16 mouse cellular contexts compared by ENCODE assay signal in the genomic region with DNA sequence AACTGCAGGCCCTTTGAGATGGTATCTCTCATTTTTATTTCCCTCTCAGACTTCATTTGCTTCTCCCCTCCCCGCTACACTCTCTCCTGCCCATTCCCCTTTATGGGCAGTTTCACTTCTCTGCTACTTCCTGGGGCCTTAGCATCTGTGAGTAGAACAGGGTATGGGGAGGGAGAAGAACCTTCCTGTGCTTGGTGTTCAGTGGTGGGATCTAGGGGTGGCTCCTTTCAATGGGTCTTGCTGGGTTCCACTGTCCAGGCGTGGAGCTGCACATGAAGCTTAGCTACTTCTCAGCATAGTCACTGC. TPM values are rescaled to one million over a fixed set of nuclear protein-coding genes. Genes with fewer than 3 reads are reported as not detected.
DNase-seq lines count a peak whose midpoint lies in the region; ATAC-seq and TF ChIP-seq lines count a peak whose summit lies in the region.
"Had no signal": no experiment of that assay in that cellular context is flagged by ENCODE, and none has a peak within 500 bp of the region (broad histone marks: within the 10 kb centered on the region; RNA-seq: fewer than 3 reads in every experiment).

No protein-coding gene starts in this region.

- H3K27ac ChIP-seq in kidney, embryonic 15.5 days, result 0 out of 2 replicates have a peak overlapping the region, but pooled peaks have one; percentile 18
- peak overlapping the region; percentile 41; the same call in 1 of the 2 replicates for H3K27ac ChIP-seq in intestine, postnatal 0 days (ENCODE audit: low read depth, low read length)
- H3K27ac ChIP-seq in stomach, embryonic 16.5 days (ENCODE audit: low read length), result peak overlapping the region; percentile 85
- H3K27ac ChIP-seq: embryonic facial prominence, embryonic 13.5 days; forebrain, embryonic 15.5 days; hindbrain, embryonic 12.5 days; liver, embryonic 15.5 days had no signal

- H3K4me2 ChIP-seq in kidney, embryonic 15.5 days, result no peak overlapping the region
- H3K4me2 ChIP-seq in intestine, postnatal 0 days (replicated peaks; ENCODE audit: low read depth), result no peak overlapping the region
- no peak overlapping the region for H3K4me2 ChIP-seq in stomach, embryonic 16.5 days (ENCODE audit: low read depth, low read length)
- H3K4me2 ChIP-seq: embryonic facial prominence, embryonic 13.5 days; forebrain, embryonic 15.5 days; hindbrain, embryonic 12.5 days; liver, embryonic 15.5 days had no signal

- no peak overlapping the region for H3K4me3 ChIP-seq in kidney, embryonic 15.5 days (replicated peaks)
- no peak overlapping the region for H3K4me3 ChIP-seq in intestine, postnatal 0 days (ENCODE audit: low read depth, low read length)
- no peak overlapping the region for H3K4me3 ChIP-seq in stomach, embryonic 16.5 days (replicated peaks; ENCODE audit: low read length)
- H3K4me3 ChIP-seq: embryonic facial prominence, embryonic 13.5 days; forebrain, embryonic 15.5 days; hindbrain, embryonic 12.5 days; liver, embryonic 15.5 days had no signal

- no peak for ATAC-seq in kidney, embryonic 15.5 days (replicated peaks; ENCODE audit: low FRiP score)
- ATAC-seq in intestine, postnatal 0 days, result no peak
- ATAC-seq in stomach, embryonic 16.5 days (ENCODE audit: insufficient read depth, low FRiP score), result no peak
- ATAC-seq: forebrain, embryonic 15.5 days had no signal

- no peaks in the 10 kb centered on the region for H3K9me3 ChIP-seq in kidney, embryonic 15.5 days (replicated peaks)
- H3K9me3 ChIP-seq in intestine, postnatal 0 days (ENCODE audit: control insufficient read depth), result no peaks in the 10 kb centered on the region
- H3K9me3 ChIP-seq in stomach, embryonic 16.5 days (replicated peaks; ENCODE audit: control insufficient read depth, low read length), result no peaks in the 10 kb centered on the region
- H3K9me3 ChIP-seq: embryonic facial prominence, embryonic 13.5 days; forebrain, embryonic 15.5 days; hindbrain, embryonic 12.5 days; liver, embryonic 15.5 days had no signal

- TF ChIP-seq CTCF in intestine, postnatal 0 days (IDR thresholded peaks at IDR 0.05; ENCODE audit: low read depth), result no peak

- WGBS in kidney, embryonic 15.5 days, result 78% methylated on average over 2 of the region's 2 CpGs
- WGBS in intestine, postnatal 0 days, result 84% methylated on average over 2 of the region's 2 CpGs
- 79% methylated on average over 2 of the region's 2 CpGs for WGBS in stomach, embryonic 16.5 days

- no peak for DNase-seq in kidney, postnatal 25 days
- peak; percentile 26 to 39 for DNase-seq in spleen, adult 18-20 months
- DNase-seq in spleen, postnatal 14 days (ENCODE audit: low spot score in 2 of 2), result no peak
- DNase-seq in urinary bladder, adult 18-20 months (ENCODE audit: low spot score in 2 of 2), result no peak
- DNase-seq in layer of hippocampus, postnatal 25 days (ENCODE audit: extremely low spot score in 1 of 2, low spot score in 1 of 2), result no peak
- DNase-seq: cerebellum, adult 9-10 months; thymus, adult 18-20 months had no signal

- no peaks in the 10 kb centered on the region for H3K36me3 ChIP-seq in kidney, embryonic 15.5 days
- no peaks in the 10 kb centered on the region for H3K36me3 ChIP-seq in intestine, postnatal 0 days (ENCODE audit: control insufficient read depth, insufficient read depth)
- H3K36me3 ChIP-seq in stomach, embryonic 16.5 days (ENCODE audit: control insufficient read depth, insufficient read depth, low read length), result no peaks in the 10 kb centered on the region
- H3K36me3 ChIP-seq: embryonic facial prominence, embryonic 13.5 days; forebrain, embryonic 15.5 days; hindbrain, embryonic 12.5 days; liver, embryonic 15.5 days had no signal

- no peak overlapping the region for H3K9ac ChIP-seq in kidney, embryonic 15.5 days
- H3K9ac ChIP-seq in intestine, postnatal 0 days (ENCODE audit: low read depth, low read length), result no peak overlapping the region
- no peak overlapping the region for H3K9ac ChIP-seq in stomach, embryonic 16.5 days (ENCODE audit: low read length)
- H3K9ac ChIP-seq: embryonic facial prominence, embryonic 13.5 days; forebrain, embryonic 15.5 days; hindbrain, embryonic 12.5 days; liver, embryonic 15.5 days had no signal

- H3K27me3 ChIP-seq in kidney, embryonic 15.5 days, result no peaks in the 10 kb centered on the region
- H3K27me3 ChIP-seq in intestine, postnatal 0 days (replicated peaks; ENCODE audit: control insufficient read depth, insufficient read depth, low read length), result no peaks in the 10 kb centered on the region
- H3K27me3 ChIP-seq in stomach, embryonic 16.5 days (ENCODE audit: control insufficient read depth, insufficient read depth, low read length), result no peaks in the 10 kb centered on the region
- H3K27me3 ChIP-seq: embryonic facial prominence, embryonic 13.5 days; forebrain, embryonic 15.5 days; hindbrain, embryonic 12.5 days; liver, embryonic 15.5 days had no signal

- H3K4me1 ChIP-seq in kidney, embryonic 15.5 days, result peaks cover 36% of the 10 kb centered on the region
- H3K4me1 ChIP-seq in intestine, postnatal 0 days (replicated peaks; ENCODE audit: control insufficient read depth, insufficient read depth, low read length), result peaks cover 10% of the 10 kb centered on the region; the same call in 1 of the 2 replicates
- peaks cover 21% of the 10 kb centered on the region for H3K4me1 ChIP-seq in stomach, embryonic 16.5 days (ENCODE audit: control insufficient read depth, insufficient read depth, low read length)

RNA-seq across cellular contexts. Expression of gene Cxcl17, which starts 22.8 kb away (rescaled TPM):
- 0.45 and 0.84 TPM in 2 replicates for polyA plus RNA-seq in kidney, embryonic 15.5 days (2015; fragmentation: Nextera tagmentation; extraction: Ambion mirVana)
- polyA plus RNA-seq in intestine, postnatal 0 days (2015; fragmentation: Nextera tagmentation; extraction: Ambion mirVana), result 0.16 TPM in 1 of 2 replicates, not detected in the other
- 0.61 and 0.64 TPM in 2 replicates for polyA plus RNA-seq in stomach, embryonic 16.5 days (2015; fragmentation: Nextera tagmentation; extraction: Ambion mirVana)
- not detected for total RNA-seq in layer of hippocampus, postnatal 25 days (2021)
- total RNA-seq: gastrocnemius, postnatal 4 days; left cerebral cortex, postnatal 14 days had no signal
- polyA plus RNA-seq: embryonic facial prominence, embryonic 13.5 days; liver, embryonic 15.5 days had no signal

RNA-seq across cellular contexts. Expression of gene Lipe, which starts 37.0 kb away (rescaled TPM):
- polyA plus RNA-seq in kidney, embryonic 15.5 days (2015; fragmentation: Nextera tagmentation; extraction: Ambion mirVana), result 9.6 and 12.2 TPM in 2 replicates
- polyA plus RNA-seq in intestine, postnatal 0 days (2015; fragmentation: Nextera tagmentation; extraction: Ambion mirVana), result 15.0 and 17.5 TPM in 2 replicates
- 10.6 and 10.9 TPM in 2 replicates for polyA plus RNA-seq in stomach, embryonic 16.5 days (2015; fragmentation: Nextera tagmentation; extraction: Ambion mirVana)
- 1 to 10 TPM; 7.0 to 7.8 TPM for total RNA-seq in layer of hippocampus, postnatal 25 days (2021)

RNA-seq across cellular contexts. Expression of gene Ceacam1, which starts 41.9 kb away (rescaled TPM):
- polyA plus RNA-seq in kidney, embryonic 15.5 days (2015; fragmentation: Nextera tagmentation; extraction: Ambion mirVana), result 3.9 and 11.4 TPM in 2 replicates
- polyA plus RNA-seq in intestine, postnatal 0 days (2015; fragmentation: Nextera tagmentation; extraction: Ambion mirVana), result 59.1 and 92.6 TPM in 2 replicates
- polyA plus RNA-seq in stomach, embryonic 16.5 days (2015; fragmentation: Nextera tagmentation; extraction: Ambion mirVana), result 98.3 and 139 TPM in 2 replicates
- 1 to 10 TPM; 3.1 TPM for total RNA-seq in layer of hippocampus, postnatal 25 days (2021)

Comparison
In these comparisons a context has a peak if more than half of its experiments do, and no peak if none do; other contexts are left out.
1. DNase-seq: peak in spleen, adult 18-20 months (2 of 2); none in kidney, postnatal 25 days (0 of 2), spleen, postnatal 14 days (0 of 2), urinary bladder, adult 18-20 months (0 of 2) and layer of hippocampus, postnatal 25 days (0 of 2).
2. H3K27ac ChIP-seq: peak in every context shown above with its lines; median percentile 85 in stomach, embryonic 16.5 days; 41 in intestine, postnatal 0 days; 18 in kidney, embryonic 15.5 days.